ENCODE assay signal across 9 mouse cellular contexts in genomic region chr6:137560358-137560859, GRCm38 (mm10).
DNase-seq lines count a peak whose midpoint lies in the region; ATAC-seq lines count a peak whose summit lies in the region.
"Had no signal": no experiment of that assay in that cellular context is flagged by ENCODE, and none has a peak within 500 bp of the region (broad histone marks: within the 10 kb centered on the region; RNA-seq: fewer than 3 reads in every experiment).

No protein-coding gene starts in this region.

- H3K4me1 ChIP-seq in midbrain, embryonic 13.5 days (replicated peaks), result peaks cover 6% of the 10 kb centered on the region; the same call in 1 of the 2 replicates
- peaks cover 10% of the 10 kb centered on the region; the same call in 1 of the 2 replicates for H3K4me1 ChIP-seq in midbrain, embryonic 10.5 days
- no peaks in the 10 kb centered on the region for H3K4me1 ChIP-seq in forebrain, embryonic 14.5 days (ENCODE audit: control insufficient read depth, insufficient read depth, low read length)
- peaks cover 13% of the 10 kb centered on the region for H3K4me1 ChIP-seq in hindbrain, embryonic 10.5 days (replicated peaks)
- H3K4me1 ChIP-seq in lung, embryonic 15.5 days, result peaks cover 11% of the 10 kb centered on the region

- no peak overlapping the region for H3K4me2 ChIP-seq in midbrain, embryonic 13.5 days (replicated peaks)
- H3K4me2 ChIP-seq in forebrain, embryonic 14.5 days (ENCODE audit: low read length), result no peak overlapping the region
- H3K4me2 ChIP-seq in lung, embryonic 15.5 days, result no peak overlapping the region
- H3K4me2 ChIP-seq: liver, embryonic 15.5 days had no signal

- no peaks in the 10 kb centered on the region for H3K27me3 ChIP-seq in midbrain, embryonic 13.5 days
- no peaks in the 10 kb centered on the region for H3K27me3 ChIP-seq in midbrain, embryonic 10.5 days (ENCODE audit: low read depth, poor library complexity, severe bottlenecking)
- H3K27me3 ChIP-seq in forebrain, embryonic 14.5 days (replicated peaks; ENCODE audit: control insufficient read depth, insufficient read depth, low read length), result no peaks in the 10 kb centered on the region
- no peaks in the 10 kb centered on the region for H3K27me3 ChIP-seq in hindbrain, embryonic 10.5 days (ENCODE audit: insufficient read depth, poor library complexity, severe bottlenecking)
- H3K27me3 ChIP-seq in lung, embryonic 15.5 days, result no peaks in the 10 kb centered on the region
- H3K27me3 ChIP-seq: liver, embryonic 15.5 days had no signal

- H3K27ac ChIP-seq in midbrain, embryonic 13.5 days, result no peak overlapping the region
- H3K27ac ChIP-seq in midbrain, embryonic 10.5 days (replicated peaks), result no peak overlapping the region
- no peak overlapping the region for H3K27ac ChIP-seq in forebrain, embryonic 14.5 days (ENCODE audit: low read depth, low read length)
- no peak overlapping the region for H3K27ac ChIP-seq in hindbrain, embryonic 10.5 days
- H3K27ac ChIP-seq in lung, embryonic 15.5 days, result peak overlapping the region; percentile 21; the same call in 1 of the 2 replicates
- H3K27ac ChIP-seq: liver, embryonic 15.5 days had no signal

- no peak for DNase-seq in midbrain, embryonic 10.5 days (ENCODE audit: low spot score)
- peak; percentile 25 for DNase-seq in forebrain, embryonic 14.5 days (ENCODE audit: low spot score)
- DNase-seq in hindbrain, embryonic 10.5 days (ENCODE audit: low spot score), result peak; percentile 13
- no peak for DNase-seq in left cerebral cortex, adult 11 months (ENCODE audit: low spot score)
- no peak for DNase-seq in right cerebral cortex, adult 2 months (ENCODE audit: low spot score in 2 of 2)
- no peak for DNase-seq in right cerebral cortex, postnatal 10 days (ENCODE audit: low spot score in 2 of 2)

- no peaks in the 10 kb centered on the region for H3K36me3 ChIP-seq in midbrain, embryonic 13.5 days
- H3K36me3 ChIP-seq in midbrain, embryonic 10.5 days, result no peaks in the 10 kb centered on the region
- H3K36me3 ChIP-seq in forebrain, embryonic 14.5 days (ENCODE audit: control insufficient read depth, insufficient read depth, low read length), result no peaks in the 10 kb centered on the region
- no peaks in the 10 kb centered on the region for H3K36me3 ChIP-seq in hindbrain, embryonic 10.5 days
- no peaks in the 10 kb centered on the region for H3K36me3 ChIP-seq in lung, embryonic 15.5 days
- H3K36me3 ChIP-seq: liver, embryonic 15.5 days had no signal

- ATAC-seq in midbrain, embryonic 13.5 days, result peak; percentile 75
- ATAC-seq in forebrain, embryonic 14.5 days, result peak; percentile 40; the same call in 1 of the 2 replicates
- ATAC-seq in lung, embryonic 15.5 days (ENCODE audit: borderline replicate concordance, extremely low read depth, low FRiP score, low TSS enrichment), result peak; percentile 58

- no peaks in the 10 kb centered on the region for H3K9me3 ChIP-seq in midbrain, embryonic 13.5 days
- no peaks in the 10 kb centered on the region for H3K9me3 ChIP-seq in midbrain, embryonic 10.5 days (replicated peaks)
- H3K9me3 ChIP-seq in forebrain, embryonic 14.5 days (replicated peaks; ENCODE audit: control insufficient read depth, low read length), result no peaks in the 10 kb centered on the region
- H3K9me3 ChIP-seq in hindbrain, embryonic 10.5 days, result no peaks in the 10 kb centered on the region
- no peaks in the 10 kb centered on the region for H3K9me3 ChIP-seq in lung, embryonic 15.5 days
- H3K9me3 ChIP-seq: liver, embryonic 15.5 days had no signal

- no peak overlapping the region for H3K4me3 ChIP-seq in midbrain, embryonic 13.5 days (replicated peaks)
- no peak overlapping the region for H3K4me3 ChIP-seq in midbrain, embryonic 10.5 days
- H3K4me3 ChIP-seq in forebrain, embryonic 14.5 days (ENCODE audit: low read depth, low read length), result no peak overlapping the region
- H3K4me3 ChIP-seq in hindbrain, embryonic 10.5 days, result no peak overlapping the region
- no peak overlapping the region for H3K4me3 ChIP-seq in lung, embryonic 15.5 days
- H3K4me3 ChIP-seq: liver, embryonic 15.5 days had no signal

- 37% methylated on average over 12 of the region's 12 CpGs for WGBS in midbrain, embryonic 13.5 days
- 44% methylated on average over 12 of the region's 12 CpGs for WGBS in midbrain, embryonic 10.5 days
- 44% methylated on average over 12 of the region's 12 CpGs for WGBS in forebrain, embryonic 14.5 days
- WGBS in hindbrain, embryonic 10.5 days, result 42% methylated on average over 12 of the region's 12 CpGs
- 43% methylated on average over 12 of the region's 12 CpGs for WGBS in lung, embryonic 15.5 days

- no peak overlapping the region for H3K9ac ChIP-seq in midbrain, embryonic 13.5 days (replicated peaks)
- H3K9ac ChIP-seq in forebrain, embryonic 14.5 days (ENCODE audit: low read length), result no peak overlapping the region
- no peak overlapping the region for H3K9ac ChIP-seq in lung, embryonic 15.5 days
- H3K9ac ChIP-seq: liver, embryonic 15.5 days had no signal

Comparison
In these comparisons a context has a peak if more than half of its experiments do, and no peak if none do; other contexts are left out.
1. DNase-seq: peak in forebrain, embryonic 14.5 days (single experiment) and hindbrain, embryonic 10.5 days (single experiment); none in midbrain, embryonic 10.5 days (single experiment), left cerebral cortex, adult 11 months (single experiment), right cerebral cortex, adult 2 months (0 of 2) and right cerebral cortex, postnatal 10 days (0 of 2).
2. Peak in every context shown above with its lines, with median percentiles within 50 percentile points of each other: ATAC-seq.